Mouse (Mus musculus) midbrain, postnatal 0 days (tissue): ENCODE data around the gene Kctd10. TPM values are rescaled to one million over a fixed set of nuclear protein-coding genes. Genes with fewer than 3 reads are reported as not detected.
A peak's percentile ranks its signal among the peaks of the same experiment; 100 is the strongest.

ENCODE experiments used
- ATAC-seq: fragments of 200-750 bp; cut with Nextera tagmentation; 2 replicates; pipeline ENCODE4 v1.8.0; 2017; ENCODE audit warnings: moderate number of reproducible peaks, mild to moderate bottlenecking, moderate TSS enrichment, moderate library complexity; ENCODE audit not compliant: low FRiP score
- DNase-seq: peaks from one replicate; pipeline ENCODE4 v3.0.0-alpha.2; 2015; ENCODE audit warnings: low spot score
- H3K27ac ChIP-seq: fragments of 300-500 bp; sonication (generic); 2 replicates; pipeline ENCODE4 v1.5.1; 2014; ENCODE audit warnings: low read depth, mild to moderate bottlenecking, low read length, mixed read lengths
- H3K27me3 ChIP-seq: fragments of 300-500 bp; sonication (generic); 2 replicates; pipeline ENCODE4 v1.6.1; 2014; ENCODE audit warnings: low read length, control low read depth, mixed read lengths; ENCODE audit not compliant: insufficient read depth
- H3K36me3 ChIP-seq: fragments of 300-500 bp; sonication (generic); 2 replicates; pipeline ENCODE4 v1.6.1; 2014; ENCODE audit warnings: low read length, control low read depth, mixed read lengths; ENCODE audit not compliant: insufficient read depth
- H3K4me1 ChIP-seq: fragments of 300-500 bp; sonication (generic); 2 replicates; pipeline ENCODE4 v1.6.1; 2014; ENCODE audit warnings: mild to moderate bottlenecking, control low read depth, antibody characterized with exemption, low read length, mixed read lengths; ENCODE audit not compliant: insufficient read depth
- H3K4me2 ChIP-seq: fragments of 300-500 bp; sonication (generic); 2 replicates; pipeline ENCODE4 v1.6.1; 2014; ENCODE audit warnings: low read depth, mild to moderate bottlenecking, low read length, mixed read lengths; ENCODE audit not compliant: poor library complexity, severe bottlenecking
- H3K4me3 ChIP-seq: fragments of 300-500 bp; sonication (generic); 2 replicates; pipeline ENCODE4 v1.5.1; 2014; ENCODE audit warnings: low read depth, mild to moderate bottlenecking, low read length, moderate library complexity
- H3K9ac ChIP-seq: fragments of 300-500 bp; sonication (generic); replicated peaks from 2 replicates; pipeline ENCODE4 v1.6.1; 2014; ENCODE audit warnings: mild to moderate bottlenecking, low read length, moderate library complexity, mixed read lengths; ENCODE audit not compliant: poor library complexity, severe bottlenecking
- H3K9me3 ChIP-seq: fragments of 300-500 bp; sonication (generic); 2 replicates; pipeline ENCODE4 v1.6.1; 2016; ENCODE audit warnings: low read length, control low read depth
- CTCF ChIP-seq: IDR thresholded peaks from 2 replicates; pipeline ENCODE4 v1.5.1; 2016; ENCODE audit warnings: antibody characterized with exemption, mild to moderate bottlenecking
- WGBS: fragments of 180-500 bp; shearing (Covaris S2); extraction: QIAGEN DNeasy Blood & Tissue Kit; methylation state at CpG from one replicate; pipeline ENCODE4 v1.1.7; 2014; 5-methylcytosine and 5-hydroxymethylcytosine counted together
- polyA plus RNA-seq: library from polyadenylated mRNA; unstranded; fragments of >200 nt; fragmentation: Nextera tagmentation; extraction: Ambion mirVana; gene quantifications from 2 replicates; pipeline ENCODE4 v1.2.1, GENCODE M21; 2015
- total RNA-seq: library from RNA; depleted of rRNA; stranded (reverse); fragments of >200 nt; gene quantifications from 2 replicates; pipeline ENCODE4 v1.2.3, GENCODE M21; 2014

Kctd10 gene
- total and polyA plus RNA-seq, 2 experiments from 2014 or later, result 54.5 to 65.1 TPM

DNA sequence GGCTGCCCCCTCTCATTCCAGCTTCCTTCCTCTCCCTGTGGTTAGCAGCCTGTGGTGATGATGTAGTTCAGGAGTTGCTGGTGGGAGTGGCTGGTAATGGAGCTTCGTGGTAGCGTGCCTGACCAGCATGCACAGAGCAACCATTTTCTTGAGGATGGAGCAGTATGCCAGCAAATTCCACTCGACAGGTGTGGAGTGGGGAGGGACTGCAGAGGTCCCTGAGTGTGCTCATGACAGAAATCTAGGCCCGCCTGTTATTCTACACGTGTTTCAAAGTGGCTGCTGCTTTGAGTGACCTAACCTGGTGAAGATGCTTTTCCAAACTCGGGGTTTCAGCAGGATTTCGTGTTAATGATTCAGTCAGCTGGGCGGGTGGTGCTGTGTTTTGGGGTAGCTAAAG, 4.1 kb upstream of the Kctd10 start:
- Histone ChIP-seq H3K9me3 (no peaks in the 10 kb centered on the region), H3K4me1 (peaks cover 9% of the 10 kb centered on the region; the same call in 1 of the 2 replicates), H3K27me3 (no peaks in the 10 kb centered on the region), H3K4me2 (no peak overlapping the region), H3K27ac (no peak overlapping the region), H3K4me3 (no peak overlapping the region), H3K36me3 (peaks cover 40% of the 10 kb centered on the region), H3K9ac (no peak overlapping the region)
- 92% methylated on average over 8 of the region's 8 CpGs for WGBS
- no peak for ATAC-seq
- no peak for TF ChIP-seq CTCF
- DNase-seq, result no peak

DNA sequence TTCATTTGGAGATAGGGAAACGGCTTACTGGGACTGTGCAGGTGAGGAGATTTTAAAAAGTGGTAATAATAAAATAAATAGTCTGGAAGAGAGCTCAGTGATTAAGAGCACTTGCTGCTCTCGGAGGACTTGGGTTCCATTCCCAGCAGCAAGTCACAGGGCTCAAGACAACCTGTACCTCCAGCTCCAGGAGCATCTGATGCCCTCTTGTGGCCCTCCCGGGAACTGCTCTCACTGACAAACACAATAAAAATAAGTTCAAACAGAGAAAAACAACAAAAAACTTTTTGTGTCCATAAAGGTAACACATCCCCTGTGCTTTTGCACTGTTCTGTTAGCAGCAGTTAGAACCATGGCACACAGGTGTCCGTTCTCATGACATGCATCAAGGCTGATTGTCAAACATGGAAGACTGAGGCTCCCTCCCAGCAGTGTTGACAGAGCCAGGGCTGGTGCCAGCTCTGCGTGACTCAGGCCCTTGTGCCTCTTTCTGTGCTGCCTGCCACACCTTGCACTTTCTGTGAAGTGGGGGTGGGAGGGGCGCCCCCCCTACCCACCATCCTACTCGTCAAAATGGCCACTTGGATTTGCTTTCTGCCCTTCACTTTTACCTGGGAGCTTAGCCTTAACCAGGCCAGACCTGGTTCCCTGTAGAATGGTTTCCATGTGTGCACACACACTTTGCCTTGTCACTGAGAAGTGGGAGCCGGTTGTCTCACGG, 3.0 kb upstream of the Kctd10 start:
- Histone ChIP-seq H3K9me3 (no peaks in the 10 kb centered on the region), H3K9ac (no peak overlapping the region), H3K36me3 (peaks cover 29% of the 10 kb centered on the region), H3K4me2 (no peak overlapping the region), H3K27ac (no peak overlapping the region), H3K27me3 (no peaks in the 10 kb centered on the region), H3K4me1 (peaks cover 9% of the 10 kb centered on the region; the same call in 1 of the 2 replicates), H3K4me3 (no peak overlapping the region)
- WGBS, result 80% methylated on average over 9 of the region's 9 CpGs
- peak; percentile 78 for TF ChIP-seq CTCF
- DNase-seq, result peak; percentile 24
- no peak for ATAC-seq

DNA sequence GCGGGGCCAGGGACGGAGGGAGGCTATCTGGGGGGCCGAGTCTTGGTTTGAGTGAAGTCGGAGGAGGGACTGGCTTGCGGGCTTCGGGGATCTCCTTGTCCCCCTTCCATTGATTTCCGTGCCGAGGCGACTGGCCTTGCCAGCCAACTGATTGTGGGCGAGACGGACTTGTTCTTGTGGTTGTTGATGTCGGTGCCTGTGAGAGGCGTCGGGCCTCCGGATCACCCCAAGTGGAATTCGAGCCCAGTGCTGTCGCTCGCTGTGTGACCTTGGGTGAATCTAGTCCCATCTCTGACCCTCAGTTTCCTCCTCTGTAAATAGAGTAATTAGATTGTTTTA, 674 bp upstream of the Kctd10 start:
- no peaks in the 10 kb centered on the region for H3K9me3 ChIP-seq
- H3K27me3 ChIP-seq, result no peaks in the 10 kb centered on the region
- peak; percentile 20; the same call in 1 of the 2 replicates for ATAC-seq
- WGBS, result under 1% methylated on average over 18 of the region's 18 CpGs
- peak overlapping the region; percentile 81 for H3K4me2 ChIP-seq
- no peak for TF ChIP-seq CTCF
- H3K9ac ChIP-seq, result peak overlapping the region; percentile 95
- H3K4me3 ChIP-seq, result peak overlapping the region; percentile 73
- H3K36me3 ChIP-seq, result peaks cover 11% of the 10 kb centered on the region; the same call in 1 of the 2 replicates
- no peak for DNase-seq
- peaks cover 9% of the 10 kb centered on the region; the same call in 1 of the 2 replicates for H3K4me1 ChIP-seq
- H3K27ac ChIP-seq, result peak overlapping the region; percentile 90

DNA sequence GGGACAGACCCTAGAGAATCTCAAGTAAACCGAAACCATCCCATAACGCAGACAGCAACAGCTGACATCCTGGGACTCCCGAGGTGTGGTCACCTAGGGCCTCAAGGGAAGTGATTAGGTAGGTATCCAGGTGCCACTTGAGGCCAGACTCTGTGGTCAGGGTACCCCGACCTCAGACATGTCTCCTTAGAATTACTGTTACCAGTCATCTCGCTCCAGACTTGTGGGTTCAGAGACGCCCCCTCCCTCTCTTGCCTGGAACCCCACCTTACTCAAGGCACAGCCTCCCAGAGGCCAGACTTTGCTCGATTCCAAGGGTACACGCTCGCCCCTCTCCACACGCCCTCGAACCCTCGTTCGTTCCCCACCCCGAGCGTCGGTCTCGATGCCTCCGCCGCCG, 545 bp downstream of the Kctd10 start:
- TF ChIP-seq CTCF, result no peak
- peak overlapping the region; percentile 90 for H3K27ac ChIP-seq
- under 1% methylated on average over 20 of the region's 20 CpGs for WGBS

DNA sequence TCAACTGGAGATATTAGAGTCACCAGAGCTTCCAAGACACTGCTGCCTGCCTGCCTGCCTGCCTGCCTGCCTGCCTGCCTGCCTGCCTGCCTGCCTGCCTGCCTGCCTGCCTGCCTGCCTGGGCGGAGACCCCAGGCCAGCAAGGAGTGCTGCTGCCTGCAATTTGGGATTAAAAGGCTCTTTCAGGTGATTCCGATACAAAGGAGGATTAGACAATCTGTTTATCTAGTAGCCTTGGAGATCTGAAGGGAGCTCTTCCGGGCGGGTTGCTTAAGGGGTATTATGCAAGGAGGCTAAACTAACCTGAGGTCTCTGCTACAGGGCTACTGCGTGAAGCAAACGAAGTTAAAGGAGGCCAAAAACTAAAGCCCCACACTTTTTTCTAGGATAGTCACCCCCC, 1.4 kb downstream of the Kctd10 start:
- WGBS, result 33% methylated on average over 6 of the region's 6 CpGs
- no peak overlapping the region for H3K27ac ChIP-seq
- no peak for ATAC-seq

More for the DNA sequence above, 545 bp downstream of the Kctd10 start:
- Histone ChIP-seq H3K9me3 (no peaks in the 10 kb centered on the region), H3K9ac (peak overlapping the region; percentile 95), H3K4me3 (peak overlapping the region; percentile 73), H3K4me2 (peak overlapping the region; percentile 81), H3K4me1 (peaks cover 9% of the 10 kb centered on the region; the same call in 1 of the 2 replicates), H3K36me3 (0 out of 2 replicates have a peak, but pooled peaks cover 6% of the 10 kb centered on the region), H3K27me3 (no peaks in the 10 kb centered on the region)
- DNase-seq (no peak), ATAC-seq (peak; percentile 41)

More for the DNA sequence above, 1.4 kb downstream of the Kctd10 start:
- Histone ChIP-seq H3K4me3 (peak overlapping the region; percentile 73), H3K4me1 (peaks cover 9% of the 10 kb centered on the region; the same call in 1 of the 2 replicates), H3K9ac (peak overlapping the region; percentile 95; the same call in 1 of the 2 replicates), H3K9me3 (no peaks in the 10 kb centered on the region), H3K4me2 (peak overlapping the region; percentile 81), H3K36me3 (peaks cover 10% of the 10 kb centered on the region), H3K27me3 (no peaks in the 10 kb centered on the region)
- no peak for TF ChIP-seq CTCF
- no peak for DNase-seq
